Comparison of ENCODE assay signal across 8 mouse cellular contexts in genomic region chr15:81809550-81809949, GRCm38 (mm10). TPM values are rescaled to one million over a fixed set of nuclear protein-coding genes. Genes with fewer than 3 reads are reported as not detected.
DNase-seq lines count a peak whose midpoint lies in the region; ATAC-seq and TF ChIP-seq lines count a peak whose summit lies in the region.

No protein-coding gene starts in this region.

- no peaks in the 10 kb centered on the region for H3K9me3 ChIP-seq in CH12.LX (replicated peaks; ENCODE audit: low read length)
- H3K9me3 ChIP-seq in forebrain, postnatal 0 days (ENCODE audit: low read length): no peaks in the 10 kb centered on the region

- no peak for TF ChIP-seq EP300 in heart, adult 2 months (IDR thresholded peaks at IDR 0.05; ENCODE audit: insufficient read depth, low read depth, low read length)
- TF ChIP-seq EP300 in CH12.LX (IDR thresholded peaks at IDR 0.05; ENCODE audit: low read length): no peak

- peak overlapping the region; percentile 78 for H3K4me3 ChIP-seq in heart, adult 2 months
- H3K4me3 ChIP-seq in CH12.LX (replicated peaks in 1 of 3; ENCODE audit: low read depth in 2 of 3, low read length in 2 of 3, poor library complexity in 1 of 3) (peak overlapping the region in 1 of 3 experiments; percentile 12), macrophage (ENCODE audit: inconsistent target) (peak overlapping the region; percentile 48; the same call in 1 of the 2 replicates)
- peak overlapping the region; percentile 64 for H3K4me3 ChIP-seq in forebrain, postnatal 0 days (ENCODE audit: low read depth, low read length)

- TF ChIP-seq POLR2A in heart, adult 2 months (IDR thresholded peaks at IDR 0.05; ENCODE audit: insufficient read depth, low read depth, low read length): no peak
- TF ChIP-seq POLR2A in CH12.LX (IDR thresholded peaks at IDR 0.05; ENCODE audit: low read depth, low read length): no peak

- no peaks in the 10 kb centered on the region for H3K27me3 ChIP-seq in heart, adult 2 months (ENCODE audit: control insufficient read depth, insufficient read depth, low read length)
- peaks cover 42% of the 10 kb centered on the region for H3K27me3 ChIP-seq in CH12.LX (replicated peaks)
- H3K27me3 ChIP-seq in forebrain, postnatal 0 days (ENCODE audit: insufficient read depth, low read length): no peaks in the 10 kb centered on the region

- peaks cover 10% of the 10 kb centered on the region for H3K79me2 ChIP-seq in heart, adult 2 months (replicated peaks; ENCODE audit: control insufficient read depth, insufficient read depth, low read length)
- H3K79me2 ChIP-seq in CH12.LX (replicated peaks; ENCODE audit: control insufficient read depth, extremely low read depth, insufficient read depth, poor library complexity, severe bottlenecking) (peaks cover 9% of the 10 kb centered on the region; the same call in 1 of the 2 replicates), macrophage (ENCODE audit: inconsistent target) (peaks cover 29% of the 10 kb centered on the region)

- H3K4me1 ChIP-seq in heart, adult 2 months (ENCODE audit: control insufficient read depth, insufficient read depth, low read length): peaks cover 30% of the 10 kb centered on the region
- H3K4me1 ChIP-seq in CH12.LX (ENCODE audit: control insufficient read depth in 1 of 2, insufficient read depth in 2 of 2): peaks cover 4 to 19% of the 10 kb centered on the region in 2 experiments
- H3K4me1 ChIP-seq in forebrain, postnatal 0 days (ENCODE audit: insufficient read depth): peaks cover 24% of the 10 kb centered on the region

- dilution Hi-C loops in CH12.LX (cut with MboI; ENCODE audit: extremely low pct_ligation_motif_present, extremely low pct_unique_long_range_greater_than_20kb, low sequenced_read_pairs): no loop called here

- no peak overlapping the region; the same call in 1 of the 2 replicates for H3K9ac ChIP-seq in heart, adult 2 months (ENCODE audit: low read depth, low read length)
- H3K9ac ChIP-seq in CH12.LX (ENCODE audit: insufficient read depth, low read depth): peak overlapping the region; percentile 75
- peak overlapping the region; percentile 85 for H3K9ac ChIP-seq in forebrain, postnatal 0 days

- ATAC-seq in forebrain, postnatal 0 days: no peak
- ATAC-seq in CD4-positive, CD25-positive, alpha-beta regulatory T cell, adult 4 months: no peak

- peaks cover 33% of the 10 kb centered on the region for H3K36me3 ChIP-seq in heart, adult 2 months (ENCODE audit: control insufficient read depth, insufficient read depth, low read length)
- H3K36me3 ChIP-seq in CH12.LX (replicated peaks in 1 of 2; ENCODE audit: control insufficient read depth in 1 of 2, insufficient read depth in 1 of 2, low read length in 1 of 2) (peaks cover 0 to 6% of the 10 kb centered on the region in 2 experiments), macrophage (ENCODE audit: inconsistent target) (no peaks in the 10 kb centered on the region)
- no peaks in the 10 kb centered on the region for H3K36me3 ChIP-seq in forebrain, postnatal 0 days (ENCODE audit: insufficient read depth)

- H3K27ac ChIP-seq in heart, adult 2 months: peak overlapping the region; percentile 98
- H3K27ac ChIP-seq in CH12.LX (ENCODE audit: insufficient read depth, low read depth): no peak overlapping the region
- H3K27ac ChIP-seq in forebrain, postnatal 0 days (ENCODE audit: low read depth, low read length): peak overlapping the region; percentile 92
- peak overlapping the region; percentile 70; the same call in 1 of the 2 replicates for H3K27ac ChIP-seq in macrophage

- no peak for TF ChIP-seq RAD21 in CH12.LX (IDR thresholded peaks at IDR 0.05; ENCODE audit: low read depth, low read length)

- in situ Hi-C loops in CH12.LX (cut with MboI; ENCODE audit: low pct_ligation_motif_present, low pct_unique_long_range_greater_than_20kb, low sequenced_read_pairs): no loop called here

- WGBS in heart, adult 2 months: 18% methylated on average over 1 of the region's 1 CpGs
- WGBS in forebrain, postnatal 0 days: 57% methylated on average over 1 of the region's 1 CpGs
- WGBS in macrophage (ENCODE audit: missing documents): 8% methylated on average over 1 of the region's 1 CpGs

- H3K4me2 ChIP-seq in CH12.LX (ENCODE audit: insufficient read depth, low read depth, poor library complexity, severe bottlenecking): peak overlapping the region; percentile 67; the same call in 1 of the 2 replicates
- peak overlapping the region; percentile 68 for H3K4me2 ChIP-seq in forebrain, postnatal 0 days (ENCODE audit: low read depth)

- no peak for TF ChIP-seq CTCF in heart, adult 2 months (IDR thresholded peaks at IDR 0.05)
- no peak for TF ChIP-seq CTCF in CH12.LX (conservative IDR thresholded peaks at IDR 0.05 in 1 of 2, IDR thresholded peaks at IDR 0.05 in 1 of 2; ENCODE audit: low read depth in 2 of 2, low read length in 2 of 2)
- no peak for TF ChIP-seq CTCF in forebrain, postnatal 0 days (IDR thresholded peaks at IDR 0.05; ENCODE audit: low read depth)

- no peak for DNase-seq in heart, adult 2 months
- DNase-seq in heart, postnatal 36 days: no peak
- DNase-seq in CH12.LX (ENCODE audit: extremely low read depth): no peak
- DNase-seq in forebrain, postnatal 0 days: no peak
- no peak for DNase-seq in layer of hippocampus, adult 18-20 months (ENCODE audit: low spot score in 2 of 2)
- no peak for DNase-seq in left cerebral cortex, adult 9 months (ENCODE audit: low spot score in 2 of 2)

- intact Hi-C loops in heart, adult 2 months (cut with DNase I): no loop called here
- intact Hi-C loops in heart, postnatal 36 days (cut with DNase I): no loop called here

TF ChIP-seq in CH12.LX, 34 proteins besides CTCF, POLR2A, EP300 and RAD21:
- no peak for TF ChIP-seq GABPA (IDR thresholded peaks at IDR 0.05; ENCODE audit: insufficient replicate concordance, low read depth, low read length)
- TF ChIP-seq HCFC1 (IDR thresholded peaks at IDR 0.05; ENCODE audit: low read depth, low read length): no peak
- TF ChIP-seq MAFK (IDR thresholded peaks at IDR 0.05; ENCODE audit: insufficient replicate concordance, low read length): no peak
- no peak for TF ChIP-seq JUN (IDR thresholded peaks at IDR 0.05; ENCODE audit: insufficient read depth, low read depth, low read length)
- TF ChIP-seq E2F4 (IDR thresholded peaks at IDR 0.05; ENCODE audit: insufficient replicate concordance, low read depth, low read length): no peak
- TF ChIP-seq MAX (IDR thresholded peaks at IDR 0.05; ENCODE audit: low read length): no peak
- no peak for TF ChIP-seq UBTF (IDR thresholded peaks at IDR 0.05; ENCODE audit: low read depth, low read length)
- TF ChIP-seq KAT2A (IDR thresholded peaks at IDR 0.05; ENCODE audit: insufficient replicate concordance, low read length): no peak
- TF ChIP-seq MAZ (IDR thresholded peaks at IDR 0.05; ENCODE audit: low read depth, low read length): no peak
- TF ChIP-seq TBP (conservative IDR thresholded peaks at IDR 0.05; ENCODE audit: low read depth, low read length): no peak
- TF ChIP-seq ELF1 (IDR thresholded peaks at IDR 0.05; ENCODE audit: low read depth, low read length): no peak
- TF ChIP-seq ZNF384 (IDR thresholded peaks at IDR 0.05; ENCODE audit: low read depth, low read length): no peak
- no peak for TF ChIP-seq USF2 (conservative IDR thresholded peaks at IDR 0.05; ENCODE audit: low read depth, low read length)
- TF ChIP-seq CHD1 (IDR thresholded peaks at IDR 0.05; ENCODE audit: low read depth, low read length): no peak
- no peak for TF ChIP-seq USF1 (IDR thresholded peaks at IDR 0.05; ENCODE audit: low read depth, low read length)
- TF ChIP-seq PAX5 (IDR thresholded peaks at IDR 0.05; ENCODE audit: low read length): no peak
- TF ChIP-seq ZKSCAN1 (IDR thresholded peaks at IDR 0.05; ENCODE audit: borderline replicate concordance, low read depth, low read length): no peak

RNA-seq across cellular contexts. Expression of gene Tef, which starts 7.3 kb away (rescaled TPM):
- total RNA-seq in heart, adult 2 months (2021): 100 to 1,000 TPM in 1 of 2 experiments, 10 to 100 TPM in 1; 46.7 to 127 TPM
- polyA plus RNA-seq in heart, adult 2 months (2012; rRNA removed): 76.7 and 100 TPM in 2 replicates
- 100 to 1,000 TPM; 123 to 132 TPM for total RNA-seq in heart, postnatal 36 days (2021)
- total RNA-seq in CH12.LX (2012; rRNA removed): 12.8 and 14.9 TPM in 2 replicates
- total RNA-seq in CH12.LX (2014; rRNA removed): 14.4 and 14.7 TPM in 2 replicates
- 15.8 and 17.2 TPM in 2 replicates for polyA plus RNA-seq in CH12.LX (2012; ENCODE audit: insufficient read length, low read depth)
- total RNA-seq in forebrain, postnatal 0 days (2014; rRNA removed): 60.2 and 71.8 TPM in 2 replicates
- 21.9 and 27.8 TPM in 2 replicates for polyA plus RNA-seq in forebrain, postnatal 0 days (2015; fragmentation: Nextera tagmentation; extraction: Ambion mirVana)
- total RNA-seq in macrophage (2018; cell fraction: chromatin; rRNA removed): 100 to 1,000 TPM in 17 of 26 experiments, 10 to 100 TPM in 9; 24.8 to 219 (median 121) TPM
- total RNA-seq in macrophage (2018; cell fraction: cytosol; rRNA removed): 10 to 100 TPM; 15.0 to 50.3 (median 28.9) TPM
- 100 to 1,000 TPM in 5 of 26 experiments, 10 to 100 TPM in 21; 19.1 to 142 (median 60.6) TPM for total RNA-seq in macrophage (2018; cell fraction: nucleus; rRNA removed)
- polyA plus RNA-seq in macrophage (2018): 18.9 to 44.0 TPM (median 23.6 TPM) in 3 replicates
- polyA plus RNA-seq in CD4-positive, CD25-positive, alpha-beta regulatory T cell, adult 4 months (2017; shearing (Covaris generic)): 10 to 100 TPM; 10.2 to 13.9 TPM
- 100 to 1,000 TPM; 293 to 297 TPM for total RNA-seq in layer of hippocampus, adult 18-20 months (2021)

RNA-seq across cellular contexts. Expression of gene Tob2, which starts 49.0 kb away (rescaled TPM):
- total RNA-seq in heart, adult 2 months (2021): 100 to 1,000 TPM; 101 to 114 TPM
- 39.4 and 49.7 TPM in 2 replicates for polyA plus RNA-seq in heart, adult 2 months (2012; rRNA removed)
- total RNA-seq in heart, postnatal 36 days (2021): 100 to 1,000 TPM in 1 of 2 experiments, 10 to 100 TPM in 1; 74.9 to 130 TPM
- total RNA-seq in CH12.LX (2012; rRNA removed) (21.8 and 25.3 TPM in 2 replicates), CH12.LX (2014; rRNA removed) (5.0 and 5.6 TPM in 2 replicates)
- polyA plus RNA-seq in CH12.LX (2012; ENCODE audit: insufficient read length, low read depth) (18.9 and 22.0 TPM in 2 replicates), macrophage (2018) (14.3 to 21.9 TPM (median 18.5 TPM) in 3 replicates)
- 9.2 and 13.0 TPM in 2 replicates for total RNA-seq in forebrain, postnatal 0 days (2014; rRNA removed)
- 11.4 TPM in 2 replicates for polyA plus RNA-seq in forebrain, postnatal 0 days (2015; fragmentation: Nextera tagmentation; extraction: Ambion mirVana)
- 10 to 100 TPM; 10.3 to 60.7 (median 36.8) TPM for total RNA-seq in macrophage (2018; cell fraction: chromatin; rRNA removed)
- 10 to 100 TPM; 15.1 to 45.5 (median 25.7) TPM for total RNA-seq in macrophage (2018; cell fraction: cytosol; rRNA removed)
- total RNA-seq in macrophage (2018; cell fraction: nucleus; rRNA removed): 10 to 100 TPM; 23.9 to 68.7 (median 39.2) TPM
- 10 to 100 TPM; 37.2 to 42.7 TPM for polyA plus RNA-seq in CD4-positive, CD25-positive, alpha-beta regulatory T cell, adult 4 months (2017; shearing (Covaris generic))
- 10 to 100 TPM; 33.8 to 45.2 TPM for total RNA-seq in layer of hippocampus, adult 18-20 months (2021)
